Comparison of ENCODE assay signal across 19 mouse cellular contexts in the genomic region with DNA sequence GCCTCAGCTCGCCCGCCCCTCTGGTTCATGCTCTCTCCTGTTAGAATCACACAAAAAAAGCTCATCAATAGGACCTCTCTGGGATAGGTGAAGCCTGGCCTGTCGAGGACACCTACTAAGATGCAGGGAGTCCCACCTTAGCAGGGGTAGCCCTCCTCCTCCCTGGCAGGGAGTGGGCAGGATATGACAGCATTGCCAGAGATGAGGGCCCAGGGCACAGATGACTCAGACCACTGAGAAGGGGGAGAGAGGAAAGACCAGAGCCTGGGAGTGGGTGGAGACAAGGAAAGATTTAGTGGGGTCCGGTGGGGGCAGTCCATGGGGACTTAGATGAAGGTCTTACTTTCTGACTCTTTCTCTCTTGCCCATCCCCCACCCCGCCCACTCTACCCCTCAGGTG. TPM values are rescaled to one million over a fixed set of nuclear protein-coding genes. Genes with fewer than 3 reads are reported as not detected.
A peak's percentile ranks its signal among the peaks of the same experiment; 100 is the strongest.
DNase-seq lines count a peak whose midpoint lies in the region; ATAC-seq and TF ChIP-seq lines count a peak whose summit lies in the region.
"Had no signal": no experiment of that assay in that cellular context is flagged by ENCODE, and none has a peak within 500 bp of the region (broad histone marks: within the 10 kb centered on the region; RNA-seq: fewer than 3 reads in every experiment).

No protein-coding gene starts in this region.

- no peaks in the 10 kb centered on the region for H3K9me3 ChIP-seq in heart, embryonic 10.5 days
- no peaks in the 10 kb centered on the region for H3K9me3 ChIP-seq in embryonic facial prominence, embryonic 10.5 days
- H3K9me3 ChIP-seq: neural tube, embryonic 15.5 days had no signal

- WGBS in heart, embryonic 10.5 days, result 53% methylated on average over 5 of the region's 5 CpGs
- WGBS in embryonic facial prominence, embryonic 10.5 days, result 51% methylated on average over 5 of the region's 5 CpGs

- H3K4me3 ChIP-seq in heart, embryonic 10.5 days, result no peak overlapping the region
- no peak overlapping the region for H3K4me3 ChIP-seq in C2C12 (ENCODE audit: insufficient read depth, poor library complexity, severe bottlenecking)
- peak overlapping the region; percentile 1; the same call in 1 of the 2 replicates for H3K4me3 ChIP-seq in embryonic facial prominence, embryonic 10.5 days
- H3K4me3 ChIP-seq: neural tube, embryonic 15.5 days had no signal

- no peak for ATAC-seq in frontal cortex, adult (ENCODE audit: low TSS enrichment)

- no peak for DNase-seq in heart, embryonic 10.5 days (ENCODE audit: low spot score)
- no peak for DNase-seq in heart, adult 8-10 months (ENCODE audit: low spot score)
- DNase-seq in kidney, postnatal 14 days, result peak; percentile 24
- DNase-seq in kidney, postnatal 36 days, result no peak
- no peak for DNase-seq in embryonic facial prominence, embryonic 10.5 days (ENCODE audit: low spot score)
- DNase-seq: adrenal gland, postnatal 25 days; cerebellum, postnatal 10 days; heart, adult 18-20 months; retina, postnatal 1 day; spleen, adult 18-20 months had no signal

- no peaks in the 10 kb centered on the region for H3K79me2 ChIP-seq in C2C12 (ENCODE audit: control insufficient read depth, insufficient read depth)

- H3K79me3 ChIP-seq in C2C12 (ENCODE audit: low read depth), result no peaks in the 10 kb centered on the region

- H3K27ac ChIP-seq in heart, embryonic 10.5 days, result peak overlapping the region; percentile 13; the same call in 1 of the 2 replicates
- H3K27ac ChIP-seq in embryonic facial prominence, embryonic 10.5 days (replicated peaks), result peak overlapping the region; percentile 63
- H3K27ac ChIP-seq: neural tube, embryonic 15.5 days had no signal

- H3K4me1 ChIP-seq in heart, embryonic 10.5 days, result peaks cover 49% of the 10 kb centered on the region
- peaks cover 54% of the 10 kb centered on the region for H3K4me1 ChIP-seq in embryonic facial prominence, embryonic 10.5 days
- H3K4me1 ChIP-seq: neural tube, embryonic 15.5 days had no signal

- TF ChIP-seq CTCF in C2C12 (IDR thresholded peaks at IDR 0.05; ENCODE audit: control insufficient read depth, insufficient read depth, insufficient read length), result no peak

- no peaks in the 10 kb centered on the region for H3K36me3 ChIP-seq in heart, embryonic 10.5 days
- no peaks in the 10 kb centered on the region for H3K36me3 ChIP-seq in C2C12 (ENCODE audit: control insufficient read depth, insufficient read depth)
- no peaks in the 10 kb centered on the region for H3K36me3 ChIP-seq in embryonic facial prominence, embryonic 10.5 days (replicated peaks)
- H3K36me3 ChIP-seq: neural tube, embryonic 15.5 days had no signal

- H3ac ChIP-seq in C2C12 (ENCODE audit: control insufficient read depth, insufficient read length, low read depth), result no peak overlapping the region

- no peaks in the 10 kb centered on the region for H3K27me3 ChIP-seq in heart, embryonic 10.5 days (ENCODE audit: insufficient read depth, poor library complexity, severe bottlenecking)
- no peaks in the 10 kb centered on the region for H3K27me3 ChIP-seq in C2C12 (ENCODE audit: control insufficient read depth, insufficient read depth, insufficient read length)
- H3K27me3 ChIP-seq in embryonic facial prominence, embryonic 10.5 days (replicated peaks; ENCODE audit: low read depth, poor library complexity, severe bottlenecking), result no peaks in the 10 kb centered on the region
- H3K27me3 ChIP-seq: neural tube, embryonic 15.5 days had no signal

TF ChIP-seq in C2C12, 6 proteins besides CTCF, POLR2A, EP300 and RAD21:
- TF ChIP-seq CEBPB (IDR thresholded peaks at IDR 0.05; ENCODE audit: low read depth) (no peak), MAX (IDR thresholded peaks at IDR 0.05) (peak; percentile 55), FOSL1 (IDR thresholded peaks at IDR 0.05; ENCODE audit: insufficient read depth, low read length, poor library complexity, severe bottlenecking) (peak; percentile 39)

RNA-seq across cellular contexts. Expression of gene Itga3, which starts 9.6 kb away (rescaled TPM):
- polyA plus RNA-seq in heart, embryonic 10.5 days (2016; fragmentation: Nextera tagmentation; extraction: Ambion mirVana), result 11.5 and 13.8 TPM in 2 replicates
- 10 to 100 TPM in 1 of 4 experiments, 1 to 10 TPM in 3; 9.1 to 10.3 (median 9.8) TPM for total RNA-seq in heart, adult 8-10 months (2022)
- polyA plus RNA-seq in C2C12 (2012; fragmentation: generic; extraction: Trizol), result 51.1 TPM
- 11.5 and 12.2 TPM in 2 replicates for polyA plus RNA-seq in embryonic facial prominence, embryonic 10.5 days (2016; fragmentation: Nextera tagmentation; extraction: Ambion mirVana)

RNA-seq across cellular contexts. Expression of gene Dlx3, which starts 33.7 kb away (rescaled TPM):
- 3.2 and 5.9 TPM in 2 replicates for polyA plus RNA-seq in heart, embryonic 10.5 days (2016; fragmentation: Nextera tagmentation; extraction: Ambion mirVana)
- not detected for total RNA-seq in heart, adult 8-10 months (2022)
- polyA plus RNA-seq in C2C12 (2012; fragmentation: generic; extraction: Trizol), result 31.8 TPM
- polyA plus RNA-seq in embryonic facial prominence, embryonic 10.5 days (2016; fragmentation: Nextera tagmentation; extraction: Ambion mirVana), result 29.8 and 31.3 TPM in 2 replicates
- total RNA-seq: adrenal gland, postnatal 25 days; heart, adult 18-20 months; hematopoietic stem cell, adult 5-6 weeks; layer of hippocampus, postnatal 10 days; left cerebral cortex, postnatal 14 days; liver, adult 2 months had no signal
- polyA plus RNA-seq: liver, adult 2 months; midbrain, postnatal 0 days had no signal

RNA-seq across cellular contexts. Expression of gene Pdk2, which starts 45.1 kb away (rescaled TPM):
- polyA plus RNA-seq in heart, embryonic 10.5 days (2016; fragmentation: Nextera tagmentation; extraction: Ambion mirVana), result 27.4 and 41.1 TPM in 2 replicates
- total RNA-seq in heart, adult 8-10 months (2022), result 100 to 1,000 TPM; 469 to 545 (median 504) TPM
- 1.8 TPM for polyA plus RNA-seq in C2C12 (2012; fragmentation: generic; extraction: Trizol)
- 12.9 and 16.0 TPM in 2 replicates for polyA plus RNA-seq in embryonic facial prominence, embryonic 10.5 days (2016; fragmentation: Nextera tagmentation; extraction: Ambion mirVana)

RNA-seq across cellular contexts. Expression of gene Dlx4, which starts 59.8 kb away (rescaled TPM):
- polyA plus RNA-seq in heart, embryonic 10.5 days (2016; fragmentation: Nextera tagmentation; extraction: Ambion mirVana), result 0.43 and 1.2 TPM in 2 replicates
- total RNA-seq in heart, adult 8-10 months (2022), result not detected
- 0.37 TPM for polyA plus RNA-seq in C2C12 (2012; fragmentation: generic; extraction: Trizol)
- 3.6 and 4.3 TPM in 2 replicates for polyA plus RNA-seq in embryonic facial prominence, embryonic 10.5 days (2016; fragmentation: Nextera tagmentation; extraction: Ambion mirVana)
- total RNA-seq: adrenal gland, postnatal 25 days; hematopoietic stem cell, adult 5-6 weeks; left cerebral cortex, postnatal 14 days; liver, adult 2 months had no signal
- polyA plus RNA-seq: intestine, embryonic 14.5 days; neural tube, embryonic 15.5 days had no signal
